Mouse (Mus musculus) intestine, embryonic 16.5 days (tissue): ENCODE data around the gene Lcn6. TPM values are rescaled to one million over a fixed set of nuclear protein-coding genes. Genes with fewer than 3 reads are reported as not detected.
"Not testable (repeated sequence)": the region's sequence is repeated elsewhere in the genome, so short reads cannot be mapped to it uniquely, and the experiment has no call there.

Experiments used
- ATAC-seq: fragments of 200-750 bp; cut with Nextera tagmentation; 2 replicates; pipeline ENCODE4 v1.8.0; 2017; ENCODE audit warnings: moderate TSS enrichment, moderate library complexity
- H3K27ac ChIP-seq: fragments of 300-500 bp; sonication (generic); 2 replicates; pipeline ENCODE4 v1.5.1; 2014; ENCODE audit warnings: mild to moderate bottlenecking, low read length
- H3K27me3 ChIP-seq: fragments of 300-500 bp; sonication (generic); replicated peaks from 2 replicates; pipeline ENCODE4 v1.6.1; 2014; ENCODE audit warnings: low read length, control low read depth, mixed read lengths; ENCODE audit not compliant: control insufficient read depth, insufficient read depth
- H3K36me3 ChIP-seq: fragments of 300-500 bp; sonication (generic); 2 replicates; pipeline ENCODE4 v1.6.1; 2014; ENCODE audit warnings: low read length, control low read depth; ENCODE audit not compliant: control insufficient read depth, insufficient read depth
- H3K4me1 ChIP-seq: fragments of 300-500 bp; sonication (generic); 2 replicates; pipeline ENCODE4 v1.6.1; 2014; ENCODE audit warnings: low read length, control low read depth, mixed read lengths; ENCODE audit not compliant: control insufficient read depth, insufficient read depth
- H3K4me2 ChIP-seq: fragments of 300-500 bp; sonication (generic); 2 replicates; pipeline ENCODE4 v1.6.1; 2014; ENCODE audit warnings: low read depth, low read length, control low read depth
- H3K4me3 ChIP-seq: fragments of 300-500 bp; sonication (generic); 2 replicates; pipeline ENCODE4 v1.5.1; 2014; ENCODE audit warnings: mild to moderate bottlenecking, low read length
- H3K9ac ChIP-seq: fragments of 300-500 bp; sonication (generic); 2 replicates; pipeline ENCODE4 v1.6.1; 2014; ENCODE audit warnings: low read depth, low read length
- H3K9me3 ChIP-seq: fragments of 300-500 bp; sonication (generic); 2 replicates; pipeline ENCODE4 v1.6.1; 2016; ENCODE audit warnings: low read length, control low read depth; ENCODE audit not compliant: control insufficient read depth
- WGBS: fragments of 180-500 bp; shearing (Covaris S2); extraction: QIAGEN DNeasy Blood & Tissue Kit; methylation state at CpG from one replicate; pipeline ENCODE4 v1.1.7; 2014; 5-methylcytosine and 5-hydroxymethylcytosine counted together
- polyA plus RNA-seq: library from polyadenylated mRNA; unstranded; fragments of >200 nt; fragmentation: Nextera tagmentation; extraction: Ambion mirVana; gene quantifications from 2 replicates; pipeline ENCODE4 v1.2.1, GENCODE M21; 2015

Gene Lcn6
- polyA plus RNA-seq, 1 experiment from 2014 or later, result not detected

DNA sequence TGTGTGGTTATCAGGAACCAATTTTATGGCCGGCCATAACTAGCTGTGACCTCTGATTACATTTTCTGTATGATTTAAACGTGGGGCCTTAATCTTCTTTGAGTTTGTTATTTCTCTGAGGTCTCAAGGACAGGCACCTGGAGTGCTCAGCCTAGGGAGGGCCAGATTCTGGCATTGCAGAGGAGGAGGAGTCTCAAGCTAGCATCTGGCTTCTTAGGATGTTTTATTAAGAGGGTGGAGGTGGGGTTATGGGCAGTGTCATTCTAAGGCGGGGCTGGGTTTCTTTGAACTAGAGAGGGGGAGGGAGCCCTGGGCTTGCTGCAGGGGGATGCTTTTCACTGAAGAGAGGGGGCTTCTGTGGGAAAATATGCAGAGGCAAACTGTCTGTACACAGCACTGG lies 35.1 kb downstream of the Lcn6 start:
- H3K9me3 ChIP-seq, H3K4me3 ChIP-seq, H3K36me3 ChIP-seq, H3K27me3 ChIP-seq, H3K9ac ChIP-seq, H3K27ac ChIP-seq, H3K4me2 ChIP-seq: not testable (repeated sequence)
- 3% methylated on average over 3 of the region's 3 CpGs for WGBS
- H3K4me1 ChIP-seq, result peaks cover 13% of the 10 kb centered on the region; the same call in 1 of the 2 replicates
- ATAC-seq, result peak; percentile 74

DNA sequence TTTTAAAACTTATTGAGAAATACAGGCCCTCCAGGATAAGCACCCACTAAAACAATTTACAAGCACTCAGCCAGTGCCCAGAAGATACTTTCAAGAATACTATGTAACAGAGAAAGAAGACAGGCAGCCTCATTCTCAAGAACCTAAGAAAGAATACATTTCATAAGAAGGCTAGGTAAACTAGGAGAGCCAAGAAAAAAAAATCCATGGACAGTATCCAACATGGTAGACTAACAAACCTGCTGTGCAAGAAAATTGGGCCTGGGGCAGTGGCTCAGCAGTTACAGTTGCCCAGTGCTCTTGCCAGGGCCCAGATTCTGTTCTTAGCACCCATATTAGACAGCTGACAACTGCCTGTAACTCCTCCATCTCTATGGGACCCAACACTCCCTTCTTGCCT lies 40.6 kb downstream of the Lcn6 start:
- 0 out of 2 replicates have a peak, but pooled peaks cover 4% of the 10 kb centered on the region for H3K9me3 ChIP-seq
- no peak overlapping the region for H3K4me3 ChIP-seq
- no peak overlapping the region for H3K9ac ChIP-seq
- H3K36me3 ChIP-seq, result no peaks in the 10 kb centered on the region
- H3K4me2 ChIP-seq, result no peak overlapping the region
- H3K27me3 ChIP-seq, result no peaks in the 10 kb centered on the region
- H3K4me1 ChIP-seq, result no peaks in the 10 kb centered on the region
- no peak for ATAC-seq
- no peak overlapping the region for H3K27ac ChIP-seq

Other genes starting within 250 kb of the Lcn6 start
- gene Abca2, start 248.1 kb upstream of the Lcn6 start, polyA plus RNA-seq, result 2.1 and 2.8 TPM in 2 replicates
- gene Clic3, start 219.9 kb upstream of the Lcn6 start, polyA plus RNA-seq, result 2.6 and 2.7 TPM in 2 replicates
- 31.5 and 37.4 TPM in 2 replicates for gene Paxx, start 215.7 kb upstream of the Lcn6 start, polyA plus RNA-seq
- gene Ptgds, start 206.7 kb upstream of the Lcn6 start, polyA plus RNA-seq, result 4.0 and 4.5 TPM in 2 replicates
- gene Lcn12, start 182.9 kb upstream of the Lcn6 start, polyA plus RNA-seq, result 0.32 TPM in 1 of 2 replicates, not detected in the other
- gene Fbxw5, start 176.0 kb upstream of the Lcn6 start, polyA plus RNA-seq, result 70.2 and 71.9 TPM in 2 replicates
- 6.8 and 8.5 TPM in 2 replicates for gene C8g, start 175.1 kb upstream of the Lcn6 start, polyA plus RNA-seq
- 28.4 and 34.1 TPM in 2 replicates for gene Traf2, start 129.8 kb upstream of the Lcn6 start, polyA plus RNA-seq
- 343 and 364 TPM in 2 replicates for gene Edf1, start 118.9 kb upstream of the Lcn6 start, polyA plus RNA-seq
- gene Mamdc4, start 101.9 kb upstream of the Lcn6 start, polyA plus RNA-seq, result 582 and 797 TPM in 2 replicates
- gene Phpt1, start 101.6 kb upstream of the Lcn6 start, polyA plus RNA-seq, result 145 and 176 TPM in 2 replicates
- gene Ajm1, start 95.0 kb upstream of the Lcn6 start, polyA plus RNA-seq, result 0.93 and 1.4 TPM in 2 replicates
- 45.8 and 52.7 TPM in 2 replicates for gene Rabl6, start 68.3 kb upstream of the Lcn6 start, polyA plus RNA-seq
- gene Ccdc183, start 59.1 kb upstream of the Lcn6 start, polyA plus RNA-seq, result 0.12 and 0.18 TPM in 2 replicates
- gene Tmem141, start 54.8 kb upstream of the Lcn6 start, polyA plus RNA-seq, result 25.4 and 26.6 TPM in 2 replicates
- gene Fcna, start 48.8 kb upstream of the Lcn6 start, polyA plus RNA-seq, result 6.6 and 7.1 TPM in 2 replicates
- gene Lcn8, start 23.7 kb upstream of the Lcn6 start, polyA plus RNA-seq, result not detected in 2 replicates
- gene Lcn5, start 18.8 kb upstream of the Lcn6 start, polyA plus RNA-seq, result not detected in 2 replicates
- gene Lcn10, start 5.9 kb downstream of the Lcn6 start, polyA plus RNA-seq, result not detected in 2 replicates
- gene Obp2a, start 23.3 kb downstream of the Lcn6 start, polyA plus RNA-seq, result not detected in 2 replicates
- 82.8 and 94.2 TPM in 2 replicates for gene Bmyc, start 30.0 kb downstream of the Lcn6 start, polyA plus RNA-seq
- gene Obp2b, start 60.2 kb downstream of the Lcn6 start, polyA plus RNA-seq, result not detected in 2 replicates
- not detected in 2 replicates for gene Lcn3, start 88.8 kb downstream of the Lcn6 start, polyA plus RNA-seq
- not detected in 2 replicates for gene Lcn11, start 100.2 kb downstream of the Lcn6 start, polyA plus RNA-seq
- gene Gm13539, start 105.5 kb downstream of the Lcn6 start, polyA plus RNA-seq, result not detected in 2 replicates
- not detected in 2 replicates for gene Glt6d1, start 139.1 kb downstream of the Lcn6 start, polyA plus RNA-seq
- gene Lcn9, start 146.4 kb downstream of the Lcn6 start, polyA plus RNA-seq, result not detected in 2 replicates
- gene Sohlh1, start 170.5 kb downstream of the Lcn6 start, polyA plus RNA-seq, result not detected in 2 replicates
- 0.31 and 0.54 TPM in 2 replicates for gene Kcnt1, start 186.9 kb downstream of the Lcn6 start, polyA plus RNA-seq